Mouse (Mus musculus) hematopoietic stem cell, adult 5-6 weeks (primary cell): ENCODE results near the gene Tsga8. TPM values are rescaled to one million over a fixed set of nuclear protein-coding genes. Genes with fewer than 3 reads are reported as not detected.

ENCODE experiments used
- ATAC-seq, 2 experiments: fragments of 125-278 bp in 1 of 2; replicated peaks in 1 of 2; 2 replicates each; pipeline ENCODE4 v1.8.0; 2016 to 2017; ENCODE audit warnings: inconsistent platforms in 2 of 2, mild to moderate bottlenecking in 2 of 2, moderate number of reproducible peaks in 2 of 2, low read depth in 1 of 2, moderate TSS enrichment in 1 of 2; ENCODE audit not compliant: low FRiP score in 2 of 2, poor library complexity in 2 of 2, severe bottlenecking in 2 of 2, insufficient read depth in 1 of 2, low TSS enrichment in 1 of 2
- total RNA-seq: library from RNA; stranded (forward); fragments of 172-1452, 232-1000 nt; gene quantifications from 2 replicates; pipeline ENCODE4 v1.2.3, GENCODE M21; 2017

Gene Tsga8
- not detected in 2 replicates for total RNA-seq

GRCm38 (mm10) chrX:83487598-83487997 is at the start of gene Tsga8:
TSS of gene Tsga8 (minus strand) at chrX:83487924.
- no peak for ATAC-seq
